Mouse (Mus musculus) spleen, adult 2 months (tissue): Measurements from ENCODE around the gene Rap1b.

Experiments
- CTCF ChIP-seq: fragments of 200-500 bp; IDR thresholded peaks from 2 replicates; pipeline ENCODE4 v1.5.1; 2011; ENCODE audit warnings: mild to moderate bottlenecking, inconsistent platforms; ENCODE audit not compliant: insufficient read depth, insufficient read length, insufficient replicate concordance; ENCODE audit errors: extremely low read depth
- POLR2A ChIP-seq: fragments of 200-500 bp; IDR thresholded peaks from 2 replicates; pipeline ENCODE4 v1.6.1; 2011; ENCODE audit warnings: low read depth, low read length, inconsistent platforms

GRCm38 (mm10) chr10:117774011-117774816 is 71.6 kb downstream of the Rap1b start:
- TF ChIP-seq CTCF (no peak), POLR2A (no peak)
